Mouse (Mus musculus): ENCODE data around the gene Gm28102.
"Not testable (repeated sequence)": the region's sequence is repeated elsewhere in the genome, so short reads cannot be mapped to it uniquely, and the experiment has no call there.

Gene Gm28102

GRCm38 (mm10) chrY:88053015-88053414, at the start of gene Gm28102:
Gene Gm28102 (plus strand): TSS chrY:88053315.
- not testable (repeated sequence) for DNase-seq (ENCODE audit: low spot score)
